Mouse (Mus musculus) mouse trophoblast stem cell (cell line): ENCODE data around the gene Wipf1.

Source experiments
- in situ Hi-C, 2 experiments: fragments of 300-500 bp; cut with MseI, MboI; formaldehyde crosslinking; loops; 2 replicates in 1 of 2; 3 replicates in 1 of 2; pipeline ENCODE4 v1.15.1; 2025

Gene Wipf1

GRCm38 (mm10) chr2:73468993-73469392 is 60.5 kb downstream of the Wipf1 start:
- in situ Hi-C loops, result no loop called here

GRCm38 (mm10) chr2:73467071-73467851 is 62.3 kb downstream of the Wipf1 start:
- in situ Hi-C loops, result no loop called here

- in situ Hi-C loops, result no loop called here
Measured at GRCm38 (mm10) chr2:73466481-73466880, 63.1 kb downstream of the Wipf1 start.

GRCm38 (mm10) chr2:73463431-73464194 is 65.9 kb downstream of the Wipf1 start:
- in situ Hi-C loops, result no loop called here

- in situ Hi-C loops, result no loop called here
Measured at GRCm38 (mm10) chr2:73462757-73463339, 66.7 kb downstream of the Wipf1 start.

GRCm38 (mm10) chr2:73462265-73462664 is 67.3 kb downstream of the Wipf1 start:
- in situ Hi-C loops, result no loop called here

- in situ Hi-C loops, result no loop called here
Measured at GRCm38 (mm10) chr2:73460168-73460567, 69.4 kb downstream of the Wipf1 start.

GRCm38 (mm10) chr2:73459607-73460153 is 69.9 kb downstream of the Wipf1 start:
- in situ Hi-C loops, result no loop called here

- in situ Hi-C loops, result no loop called here
Measured at GRCm38 (mm10) chr2:73456886-73457285, 72.6 kb downstream of the Wipf1 start.

- in situ Hi-C loops, result no loop called here
Measured at GRCm38 (mm10) chr2:73456154-73456553, 73.4 kb downstream of the Wipf1 start.

- in situ Hi-C loops, result no loop called here
Measured at GRCm38 (mm10) chr2:73455541-73455940, 74.0 kb downstream of the Wipf1 start.

- in situ Hi-C loops, result no loop called here
Measured at GRCm38 (mm10) chr2:73454682-73455081, 74.9 kb downstream of the Wipf1 start.

GRCm38 (mm10) chr2:73454186-73454585 is 75.3 kb downstream of the Wipf1 start:
- in situ Hi-C loops, result no loop called here

- in situ Hi-C loops, result no loop called here
Measured at GRCm38 (mm10) chr2:73453717-73454116, 75.8 kb downstream of the Wipf1 start.

GRCm38 (mm10) chr2:73453085-73453484 is 76.4 kb downstream of the Wipf1 start:
- in situ Hi-C loops, result no loop called here

GRCm38 (mm10) chr2:73452556-73452955 is 77.0 kb downstream of the Wipf1 start:
- in situ Hi-C loops, result no loop called here

- in situ Hi-C loops, result no loop called here
Measured at GRCm38 (mm10) chr2:73451541-73451940, 78.0 kb downstream of the Wipf1 start.

GRCm38 (mm10) chr2:73450172-73450715 is 79.3 kb downstream of the Wipf1 start:
- in situ Hi-C loops, result no loop called here

GRCm38 (mm10) chr2:73443985-73444384 is 85.5 kb downstream of the Wipf1 start:
- in situ Hi-C loops, result no loop called here

- in situ Hi-C loops, result no loop called here
Measured at GRCm38 (mm10) chr2:73442015-73442414, 87.5 kb downstream of the Wipf1 start.

GRCm38 (mm10) chr2:73440319-73440718 is 89.2 kb downstream of the Wipf1 start:
- in situ Hi-C loops, result no loop called here

GRCm38 (mm10) chr2:73436976-73437375 is 92.6 kb downstream of the Wipf1 start:
- in situ Hi-C loops, result no loop called here
